Mouse (Mus musculus) liver, embryonic 14.5 days (tissue): ENCODE results near the gene Cux2. TPM values are rescaled to one million over a fixed set of nuclear protein-coding genes. Genes with fewer than 3 reads are reported as not detected.

Source experiments
- ATAC-seq: fragments of 200-750 bp; cut with Nextera tagmentation; 2 replicates; pipeline ENCODE4 v1.8.0; 2017; ENCODE audit warnings: moderate number of reproducible peaks, mild to moderate bottlenecking, moderate library complexity; ENCODE audit not compliant: insufficient read depth
- DNase-seq, 3 experiments: peaks; one replicate each; pipeline ENCODE4 v3.0.0-alpha.2; 2012 to 2013; ENCODE audit warnings: low read depth in 3 of 3, low spot score in 3 of 3
- H3K27ac ChIP-seq: fragments of 300-500 bp; sonication (generic); 2 replicates; pipeline ENCODE4 v1.5.1; 2014; ENCODE audit warnings: moderate library complexity, mild to moderate bottlenecking, control low read depth, inconsistent platforms
- H3K27me3 ChIP-seq: fragments of 300-500 bp; sonication (generic); 2 replicates; pipeline ENCODE4 v1.6.1; 2014; ENCODE audit warnings: mild to moderate bottlenecking, low read length, moderate library complexity; ENCODE audit not compliant: control insufficient read depth, insufficient read depth
- H3K36me3 ChIP-seq: fragments of 300-500 bp; sonication (generic); replicated peaks from 2 replicates; pipeline ENCODE4 v1.6.1; 2014; ENCODE audit warnings: low read depth; ENCODE audit not compliant: control insufficient read depth, insufficient read depth
- H3K4me1 ChIP-seq, 2 experiments: fragments of 200-500 bp in 1 of 2; fragments of 300-500 bp in 1 of 2; sonication (generic) in 1 of 2; replicated peaks; 2 replicates each; pipeline ENCODE4 v1.6.1; 2012 to 2014; ENCODE audit warnings: antibody characterized with exemption in 1 of 2, inconsistent platforms in 1 of 2, low read length in 1 of 2; ENCODE audit not compliant: control insufficient read depth in 2 of 2, insufficient read depth in 2 of 2
- H3K4me2 ChIP-seq: fragments of 300-500 bp; sonication (generic); 2 replicates; pipeline ENCODE4 v1.6.1; 2014; ENCODE audit warnings: low read depth, mild to moderate bottlenecking, control low read depth, moderate library complexity
- H3K4me3 ChIP-seq, 2 experiments: fragments of 200-500 bp in 1 of 2; fragments of 300-500 bp in 1 of 2; sonication (generic) in 1 of 2; 2 replicates each; pipeline ENCODE4 v1.5.1; 2012 to 2014; ENCODE audit warnings: low read depth in 2 of 2, low read length in 2 of 2, mild to moderate bottlenecking in 2 of 2, control low read depth in 1 of 2, inconsistent platforms in 1 of 2, moderate library complexity in 1 of 2; ENCODE audit not compliant: insufficient read depth in 1 of 2
- H3K9ac ChIP-seq: fragments of 300-500 bp; sonication (generic); replicated peaks from 2 replicates; pipeline ENCODE4 v1.6.1; 2014; ENCODE audit warnings: mild to moderate bottlenecking, control low read depth, moderate library complexity
- H3K9me3 ChIP-seq: fragments of 300-500 bp; sonication (generic); 2 replicates; pipeline ENCODE4 v1.6.1; 2016; ENCODE audit warnings: low read length, mixed read lengths; ENCODE audit not compliant: control insufficient read depth
- CTCF ChIP-seq: IDR thresholded peaks from 2 replicates; pipeline ENCODE4 v1.5.1; 2016; ENCODE audit warnings: antibody characterized with exemption, low read depth, control low read depth
- EP300 ChIP-seq: IDR thresholded peaks from 2 replicates; pipeline ENCODE4 v1.6.1; 2016; ENCODE audit warnings: antibody characterized with exemption, low read depth
- WGBS: fragments of 180-500 bp; shearing (Covaris S2); extraction: QIAGEN DNeasy Blood & Tissue Kit; methylation state at CpG from one replicate; pipeline ENCODE4 v1.1.7; 2014; ENCODE audit not compliant: insufficient replicate concordance; 5-methylcytosine and 5-hydroxymethylcytosine counted together
- polyA plus RNA-seq, 2 experiments: library from polyadenylated mRNA; depleted of rRNA in 1 of 2; stranded (reverse) in 1 of 2; unstranded in 1 of 2; fragments of >200 nt; fragmentation: Nextera tagmentation in 1 of 2; extraction: Ambion mirVana in 1 of 2; gene quantifications; 2 replicates each; pipeline versions ENCODE4 v1.2.1 to v1.2.3; 2012 to 2014

The Cux2 gene
- polyA plus RNA-seq, 2 experiments: 1.0 to 1.4 TPM

DNA sequence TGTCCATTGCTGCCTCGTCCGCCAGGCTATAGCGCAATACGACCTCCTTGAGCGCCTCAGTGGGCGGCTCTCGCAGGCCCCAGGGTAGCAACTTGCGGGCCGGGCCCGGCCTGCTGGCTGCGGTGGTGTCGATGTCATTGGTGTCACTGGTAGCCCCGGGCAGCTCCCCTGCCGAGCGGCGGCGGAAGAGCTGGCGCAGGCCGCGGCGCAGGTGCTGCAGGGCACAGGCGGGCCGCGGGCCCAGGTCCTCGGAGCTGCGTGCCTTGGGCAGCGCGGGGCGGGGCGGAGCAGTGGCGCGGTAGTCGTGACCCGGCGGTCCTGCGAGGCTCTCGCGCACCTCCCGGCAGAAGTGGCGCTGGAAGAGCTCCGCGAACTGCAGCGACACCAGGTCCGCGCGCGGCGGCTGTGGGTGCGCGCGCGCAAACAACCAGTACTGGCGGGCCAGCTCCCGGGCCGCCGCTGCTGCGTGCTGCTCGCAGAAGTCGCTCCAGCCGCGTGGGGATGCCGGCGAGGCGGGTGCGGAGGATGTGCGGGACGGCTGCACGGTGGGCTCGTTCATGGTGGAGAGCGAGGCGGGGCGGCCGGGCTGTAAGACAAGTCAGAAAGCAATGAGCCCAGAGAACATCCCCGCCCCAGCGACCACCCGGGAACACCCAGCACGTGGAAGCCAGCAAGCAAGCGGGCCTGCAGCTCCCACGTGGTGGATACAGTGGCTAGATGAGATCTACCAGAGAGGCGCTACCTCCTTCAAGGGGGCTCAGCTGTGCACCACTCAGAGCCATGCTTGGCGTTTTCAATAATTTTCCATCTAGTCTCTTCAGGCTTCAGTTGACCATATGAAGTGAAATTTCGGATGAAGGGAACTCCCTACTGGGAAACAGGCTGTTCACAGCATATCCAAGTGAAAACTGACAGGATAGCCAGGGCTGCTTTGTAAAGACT is 221.1 kb downstream of the Cux2 start:
- H3K36me3 ChIP-seq: peaks cover 14% of the 10 kb centered on the region
- 83% methylated on average over 81 of the region's 82 CpGs for WGBS

DNA sequence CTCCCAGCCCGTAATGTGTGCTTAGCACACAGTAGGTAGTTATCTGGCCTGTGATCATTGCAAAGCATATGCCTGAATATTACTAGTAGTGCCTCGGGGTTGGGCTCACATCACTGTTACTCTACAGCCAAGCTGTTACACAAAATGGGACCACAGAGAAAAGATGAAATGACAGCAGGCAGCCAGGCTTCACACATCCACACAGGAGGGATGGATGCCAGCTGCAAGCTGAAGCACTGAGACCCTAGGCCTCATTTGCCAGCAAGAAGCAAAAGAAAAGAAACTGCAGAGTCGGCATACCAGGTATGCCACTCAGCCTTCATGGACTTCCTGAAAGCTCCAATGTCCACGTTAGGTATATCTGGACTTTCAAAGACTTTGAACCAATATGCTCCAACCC is 222.0 kb downstream of the Cux2 start:
- WGBS: 81% methylated on average over 4 of the region's 4 CpGs

More for the DNA sequence above, 221.1 kb downstream of the Cux2 start:
- Histone ChIP-seq H3K4me3 (no peak overlapping the region), H3K27me3 (no peaks in the 10 kb centered on the region), H3K9ac (no peak overlapping the region), H3K27ac (no peak overlapping the region), H3K9me3 (no peaks in the 10 kb centered on the region), H3K4me2 (0 out of 2 replicates have a peak overlapping the region, but pooled peaks have one; percentile 20), H3K4me1 (peaks cover 0 to 7% of the 10 kb centered on the region in 2 experiments; a peak in 3 of 4 replicates)
- ATAC-seq (no peak), DNase-seq (no peak)
- TF ChIP-seq CTCF: no peak

DNA sequence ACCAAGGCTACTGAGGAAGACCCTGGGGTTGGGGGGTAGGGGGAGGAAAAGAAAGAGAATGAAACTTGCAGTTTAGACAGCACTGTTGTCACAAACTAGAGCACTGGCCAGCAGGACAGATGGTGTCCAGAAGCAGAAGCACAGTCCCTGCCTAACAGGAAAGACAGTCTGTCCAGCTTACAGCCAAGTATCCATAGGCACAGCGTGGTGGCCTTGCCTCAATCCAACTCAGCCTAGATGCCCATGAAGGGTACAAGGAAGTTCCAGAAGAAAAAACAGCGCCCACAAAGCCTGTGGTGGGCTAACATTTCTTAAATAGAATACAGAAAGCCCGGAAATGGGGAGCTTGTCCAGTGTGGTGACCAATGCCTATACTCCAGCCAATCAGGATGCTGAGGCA is 224.3 kb downstream of the Cux2 start:
- Histone ChIP-seq H3K36me3 (peaks cover 18% of the 10 kb centered on the region), H3K27me3 (no peaks in the 10 kb centered on the region), H3K4me1 (peaks cover 0 to 4% of the 10 kb centered on the region in 2 experiments; a peak in 1 of 4 replicates), H3K9ac (no peak overlapping the region), H3K4me2 (no peak overlapping the region), H3K27ac (no peak overlapping the region), H3K9me3 (no peaks in the 10 kb centered on the region), H3K4me3 (no peak overlapping the region)
- ATAC-seq (no peak), DNase-seq (no peak)
- WGBS: 74% methylated on average over 3 of the region's 3 CpGs
- no peak for TF ChIP-seq CTCF
- no peak for TF ChIP-seq EP300

More for the DNA sequence above, 222.0 kb downstream of the Cux2 start:
- no peak for TF ChIP-seq EP300
- TF ChIP-seq CTCF: no peak
- no peak overlapping the region for H3K27ac ChIP-seq
- no peak for DNase-seq
- no peaks in the 10 kb centered on the region for H3K27me3 ChIP-seq
- no peak overlapping the region for H3K4me2 ChIP-seq
- no peak for ATAC-seq
- no peaks in the 10 kb centered on the region for H3K9me3 ChIP-seq
- H3K36me3 ChIP-seq: peaks cover 14% of the 10 kb centered on the region
- H3K4me3 ChIP-seq: no peak overlapping the region
- H3K4me1 ChIP-seq: peaks cover 0 to 6% of the 10 kb centered on the region in 2 experiments; a peak in 2 of 4 replicates
- H3K9ac ChIP-seq: no peak overlapping the region

DNA sequence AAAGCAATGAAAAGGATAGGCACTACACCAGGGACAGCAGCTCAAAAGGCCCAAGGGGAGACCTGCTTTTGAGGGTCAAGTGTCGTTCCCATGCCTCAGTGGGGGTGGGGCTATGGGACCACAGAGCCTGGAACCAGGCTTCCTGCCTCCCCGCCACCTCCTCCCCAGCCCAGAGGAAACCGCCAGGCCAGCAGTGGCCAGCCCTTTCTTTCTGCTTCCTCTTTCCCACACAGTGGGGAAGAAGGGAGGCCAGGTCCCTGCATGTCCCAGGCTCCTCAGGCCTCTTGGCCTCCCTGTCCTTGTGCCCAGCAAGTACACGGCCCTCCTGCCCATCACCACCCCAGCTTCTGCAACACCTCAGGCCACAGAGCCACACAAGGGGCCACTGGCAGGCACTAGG is 225.8 kb downstream of the Cux2 start:
- Histone ChIP-seq H3K4me2 (no peak overlapping the region), H3K4me3 (no peak overlapping the region), H3K9me3 (no peaks in the 10 kb centered on the region), H3K27me3 (no peaks in the 10 kb centered on the region), H3K27ac (no peak overlapping the region), H3K4me1 (peaks cover 0 to 4% of the 10 kb centered on the region in 2 experiments; a peak in 1 of 4 replicates), H3K9ac (no peak overlapping the region), H3K36me3 (peaks cover 19% of the 10 kb centered on the region)
- TF ChIP-seq EP300: no peak
- TF ChIP-seq CTCF: no peak
- ATAC-seq (0 out of 2 replicates have a peak, but pooled peaks have one; percentile 13), DNase-seq (no peak)
- 50% methylated on average over 4 of the region's 4 CpGs for WGBS

DNA sequence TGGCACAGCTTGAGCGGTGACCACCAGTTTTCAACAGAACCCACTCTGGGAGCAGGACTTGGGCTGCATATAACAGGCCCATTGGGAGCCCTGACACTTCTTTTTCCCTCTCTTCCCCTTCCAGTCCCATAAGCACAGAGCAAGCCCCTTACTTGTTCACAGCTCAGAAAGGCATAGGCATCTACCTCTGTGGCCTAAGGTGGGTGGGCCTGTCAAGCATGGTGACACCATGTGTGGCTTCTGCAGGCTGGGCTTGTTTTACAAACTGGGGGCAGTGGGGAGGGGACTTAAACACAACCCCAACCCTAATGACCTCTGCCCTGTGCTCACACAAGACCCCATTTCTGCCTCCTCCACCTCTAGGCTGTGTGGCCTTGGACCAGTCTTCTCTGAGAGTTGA is 226.2 kb downstream of the Cux2 start:
- peaks cover 23% of the 10 kb centered on the region for H3K36me3 ChIP-seq
- no peak overlapping the region for H3K9ac ChIP-seq
- H3K4me3 ChIP-seq: no peak overlapping the region
- H3K4me2 ChIP-seq: no peak overlapping the region
- H3K27ac ChIP-seq: no peak overlapping the region
- no peak for TF ChIP-seq EP300
- TF ChIP-seq CTCF: no peak
- DNase-seq (no peak), ATAC-seq (no peak)
- WGBS: 88% methylated on average over 1 of the region's 1 CpGs
- no peaks in the 10 kb centered on the region for H3K9me3 ChIP-seq
- H3K27me3 ChIP-seq: no peaks in the 10 kb centered on the region
- peaks cover 0 to 4% of the 10 kb centered on the region in 2 experiments; a peak in 1 of 4 replicates for H3K4me1 ChIP-seq
